Mouse (Mus musculus): ENCODE results near the gene Fis1. TPM values are rescaled to one million over a fixed set of nuclear protein-coding genes. Genes with fewer than 3 reads are reported as not detected.

Gene Fis1
- 115 and 154 TPM in 2 replicates for polyA plus RNA-seq (2012; rRNA removed)
- 239 and 242 TPM in 2 replicates for polyA plus RNA-seq (2014; fragmentation: Nextera tagmentation; extraction: Ambion mirVana)

DNA sequence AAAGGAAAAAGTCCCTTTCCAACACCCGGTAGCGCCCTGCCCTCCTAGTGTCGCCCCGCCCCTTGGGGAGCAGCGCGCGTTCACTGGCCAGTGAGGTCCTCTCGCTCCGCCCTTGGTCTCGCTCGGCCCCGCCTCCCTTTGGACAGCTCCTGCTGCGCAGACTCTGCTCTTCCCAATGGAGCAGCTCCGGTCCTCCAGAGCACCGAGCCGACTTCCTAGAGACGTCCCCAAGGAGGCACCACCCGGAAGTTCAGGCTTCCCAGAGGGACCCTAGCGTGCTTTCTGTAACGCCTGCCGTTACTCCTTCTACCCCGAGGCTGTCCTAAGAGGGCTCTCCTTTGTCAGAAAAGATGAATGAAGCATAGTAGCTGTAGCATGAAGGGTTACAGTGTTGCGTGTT lies at the start of gene Fis1:
Fis1 (plus strand) TSS at position 261 of the 400 bp plus-strand sequence.
- ATAC-seq (ENCODE audit: insufficient read depth) = peak; percentile 97
- H3K4me3 ChIP-seq (ENCODE audit: insufficient read depth in 1 of 2, low read depth in 2 of 2, low read length in 2 of 2) = peak within 1 kb of the TSS; percentile 82 to 86
- H3K9me3 ChIP-seq (ENCODE audit: control insufficient read depth, low read length) = no peaks in the 10 kb centered on the region
- TF ChIP-seq CTCF (IDR thresholded peaks at IDR 0.05; ENCODE audit: low read depth) (no peak), EP300 (IDR thresholded peaks at IDR 0.05; ENCODE audit: low read depth) (no peak)
- DNase-seq (ENCODE audit: low read depth in 3 of 3, low spot score in 3 of 3) = peak; percentile 90 to 92 (median 92)
- H3K36me3 ChIP-seq (replicated peaks; ENCODE audit: control insufficient read depth, insufficient read depth, low read depth) = no peaks in the 10 kb centered on the region
- H3K4me2 ChIP-seq (ENCODE audit: low read depth) = peak within 1 kb of the TSS; percentile 93
- peak within 1 kb of the TSS; percentile 66 for H3K9ac ChIP-seq (replicated peaks)
- no peaks in the 10 kb centered on the region for H3K27me3 ChIP-seq (ENCODE audit: control insufficient read depth, insufficient read depth, low read length)
- H3K4me1 ChIP-seq (replicated peaks; ENCODE audit: control insufficient read depth in 2 of 2, insufficient read depth in 2 of 2, low read length in 1 of 2) = peaks cover 5 to 8% of the 10 kb centered on the region in 2 experiments; a peak in 2 of 4 replicates
- peak within 1 kb of the TSS; percentile 22; the same call in 1 of the 2 replicates for H3K27ac ChIP-seq
- WGBS (ENCODE audit: insufficient replicate concordance) = 0% methylated on average over 23 of the region's 23 CpGs

DNA sequence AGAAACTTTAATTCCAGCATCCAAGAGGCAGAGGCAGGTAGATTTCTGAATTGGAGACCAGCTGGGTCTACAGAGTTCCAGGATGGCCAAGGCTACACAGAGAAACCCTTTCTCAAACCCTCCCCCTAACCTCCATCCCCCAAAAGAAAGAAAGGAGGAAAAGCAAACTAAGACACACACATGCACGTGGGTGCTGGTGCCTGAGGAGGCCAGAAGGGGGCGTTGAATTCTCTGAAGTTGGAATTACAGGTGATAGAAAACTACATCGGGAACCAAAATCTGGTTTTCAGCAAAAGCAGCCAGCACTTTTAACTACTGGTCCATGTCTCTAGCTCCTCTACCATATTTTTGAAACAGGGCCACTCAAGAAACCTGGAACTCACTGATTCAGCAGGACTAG lies 48.5 kb upstream of the Fis1 start:
- no peaks in the 10 kb centered on the region for H3K27me3 ChIP-seq (ENCODE audit: control insufficient read depth, insufficient read depth, low read length)
- no peak for DNase-seq (ENCODE audit: low read depth in 3 of 3, low spot score in 3 of 3)
- no peak overlapping the region for H3K27ac ChIP-seq

DNA sequence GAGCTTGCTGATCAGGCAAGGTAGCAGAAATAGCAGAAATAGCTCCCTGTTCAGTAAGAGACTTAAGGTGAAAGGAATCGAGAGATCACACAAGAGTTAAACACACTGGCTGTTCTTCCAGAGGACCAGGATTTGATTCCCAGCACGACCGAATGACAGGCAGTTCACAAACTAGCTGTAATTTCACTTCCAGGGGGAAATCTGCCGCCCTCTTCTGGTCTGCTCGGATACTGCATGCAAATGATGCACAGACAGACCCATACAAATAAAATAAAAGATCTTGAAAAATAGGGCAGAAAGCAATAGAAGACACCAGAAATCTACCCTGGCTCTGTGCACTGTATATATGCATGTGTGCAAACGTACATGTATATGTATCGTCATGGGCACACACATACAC lies 47.4 kb upstream of the Fis1 start:
- H3K9ac ChIP-seq (replicated peaks) = no peak overlapping the region
- no peak for TF ChIP-seq EP300 (IDR thresholded peaks at IDR 0.05; ENCODE audit: low read depth)
- peak; percentile 69 for TF ChIP-seq CTCF (IDR thresholded peaks at IDR 0.05; ENCODE audit: low read depth)
- WGBS (ENCODE audit: insufficient replicate concordance) = 28% methylated on average over 7 of the region's 7 CpGs
- H3K4me1 ChIP-seq (replicated peaks; ENCODE audit: control insufficient read depth in 2 of 2, insufficient read depth in 2 of 2, low read length in 1 of 2) = peaks cover 0 to 5% of the 10 kb centered on the region in 2 experiments; a peak in 1 of 4 replicates
- DNase-seq (ENCODE audit: low read depth in 3 of 3, low spot score in 3 of 3) (no peak), ATAC-seq (ENCODE audit: insufficient read depth) (no peak)
- no peak overlapping the region for H3K4me2 ChIP-seq (ENCODE audit: low read depth)
- H3K4me3 ChIP-seq (ENCODE audit: insufficient read depth in 1 of 2, low read depth in 2 of 2, low read length in 2 of 2) = no peak overlapping the region
- H3K27ac ChIP-seq = no peak overlapping the region
- H3K36me3 ChIP-seq (replicated peaks; ENCODE audit: control insufficient read depth, insufficient read depth, low read depth) = no peaks in the 10 kb centered on the region
- H3K9me3 ChIP-seq (ENCODE audit: control insufficient read depth, low read length) = no peaks in the 10 kb centered on the region
- H3K27me3 ChIP-seq (ENCODE audit: control insufficient read depth, insufficient read depth, low read length) = no peaks in the 10 kb centered on the region

More for the DNA sequence above, 48.5 kb upstream of the Fis1 start:
- Histone ChIP-seq H3K9me3 (ENCODE audit: control insufficient read depth, low read length) (no peaks in the 10 kb centered on the region), H3K9ac (replicated peaks) (no peak overlapping the region), H3K4me2 (ENCODE audit: low read depth) (no peak overlapping the region), H3K4me1 (replicated peaks; ENCODE audit: control insufficient read depth in 2 of 2, insufficient read depth in 2 of 2, low read length in 1 of 2) (peaks cover 0 to 5% of the 10 kb centered on the region in 2 experiments; a peak in 1 of 4 replicates), H3K4me3 (ENCODE audit: insufficient read depth in 1 of 2, low read depth in 2 of 2, low read length in 2 of 2) (no peak overlapping the region), H3K36me3 (replicated peaks; ENCODE audit: control insufficient read depth, insufficient read depth, low read depth) (no peaks in the 10 kb centered on the region)
- 35% methylated on average over 3 of the region's 3 CpGs for WGBS (ENCODE audit: insufficient replicate concordance)
- no peak for ATAC-seq (ENCODE audit: insufficient read depth)
- TF ChIP-seq EP300 (IDR thresholded peaks at IDR 0.05; ENCODE audit: low read depth) (no peak), CTCF (IDR thresholded peaks at IDR 0.05; ENCODE audit: low read depth) (no peak)

DNA sequence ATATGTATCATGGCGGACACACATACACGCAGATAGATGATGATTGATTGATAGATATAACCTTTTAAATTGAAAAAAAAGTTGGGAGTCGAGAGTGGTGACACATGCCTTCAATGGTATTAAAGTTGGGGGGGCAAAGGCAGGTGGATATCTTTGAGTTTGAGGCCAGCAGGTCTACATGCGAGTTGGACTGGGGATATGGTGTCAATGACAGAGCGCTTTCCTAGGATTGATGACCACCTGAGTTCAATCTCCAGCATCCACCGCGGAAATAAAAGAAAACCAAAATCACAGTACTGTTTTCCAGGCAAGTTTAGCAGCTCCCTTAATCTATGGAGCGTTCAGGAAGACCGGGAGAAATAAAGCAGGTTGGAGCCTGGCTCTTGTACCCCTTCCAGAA lies 45.5 kb upstream of the Fis1 start:
- H3K9me3 ChIP-seq (ENCODE audit: control insufficient read depth, low read length) = no peaks in the 10 kb centered on the region
- WGBS (ENCODE audit: insufficient replicate concordance) = 31% methylated on average over 9 of the region's 9 CpGs
- peaks cover 0 to 5% of the 10 kb centered on the region in 2 experiments; a peak in 1 of 4 replicates for H3K4me1 ChIP-seq (replicated peaks; ENCODE audit: control insufficient read depth in 2 of 2, insufficient read depth in 2 of 2, low read length in 1 of 2)
- H3K4me2 ChIP-seq (ENCODE audit: low read depth) = peak overlapping the region; percentile 67
- H3K36me3 ChIP-seq (replicated peaks; ENCODE audit: control insufficient read depth, insufficient read depth, low read depth) = no peaks in the 10 kb centered on the region
- H3K4me3 ChIP-seq (ENCODE audit: insufficient read depth in 1 of 2, low read depth in 2 of 2, low read length in 2 of 2) = peak overlapping the region; percentile 60 to 62
- no peak overlapping the region for H3K9ac ChIP-seq (replicated peaks)
- DNase-seq (ENCODE audit: low read depth in 3 of 3, low spot score in 3 of 3) = no peak
- no peak for ATAC-seq (ENCODE audit: insufficient read depth)
- no peaks in the 10 kb centered on the region for H3K27me3 ChIP-seq (ENCODE audit: control insufficient read depth, insufficient read depth, low read length)
- H3K27ac ChIP-seq = no peak overlapping the region
- TF ChIP-seq EP300 (IDR thresholded peaks at IDR 0.05; ENCODE audit: low read depth) = no peak
- no peak for TF ChIP-seq CTCF (IDR thresholded peaks at IDR 0.05; ENCODE audit: low read depth)

DNA sequence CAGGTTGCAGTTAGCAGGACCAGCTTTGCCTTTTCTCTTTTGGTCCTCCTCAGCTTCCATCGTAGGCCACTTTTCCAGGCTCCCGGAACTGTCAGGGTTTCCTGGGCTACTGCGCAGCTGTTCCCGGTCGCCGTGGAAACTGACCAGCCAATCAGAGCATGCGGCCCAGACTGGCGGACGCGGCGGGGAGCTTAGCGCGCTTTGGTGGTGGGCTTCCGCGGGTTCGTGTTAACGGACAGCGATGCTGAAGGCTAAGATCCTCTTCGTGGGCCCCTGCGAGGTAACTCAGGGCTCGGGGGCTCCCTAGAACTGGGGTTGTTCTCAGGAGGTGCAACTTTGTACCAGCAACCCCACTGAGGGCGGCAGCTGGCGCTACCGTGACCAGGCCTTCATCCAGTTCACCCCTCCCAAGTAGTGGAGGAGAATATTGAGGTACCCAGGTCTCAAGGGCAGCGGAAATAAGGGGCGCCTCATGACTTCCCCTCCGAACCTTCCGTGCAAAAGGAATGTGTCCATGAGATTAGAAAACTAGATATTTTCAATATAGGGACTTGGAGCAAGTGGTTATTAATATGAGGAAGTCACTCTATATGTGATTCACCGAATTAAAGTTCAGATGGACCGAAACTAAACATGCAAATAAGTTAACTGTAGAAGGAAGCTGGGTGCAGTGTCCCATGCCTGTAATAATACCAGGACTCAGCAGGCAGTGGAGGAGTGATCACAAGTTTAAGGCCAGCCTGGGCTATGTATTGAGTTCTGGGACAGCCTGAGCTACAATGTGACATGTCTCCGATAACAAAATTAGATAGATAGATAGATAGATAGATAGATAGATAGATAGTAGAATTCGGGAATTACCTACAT lies 44.9 kb upstream of the Fis1 start, which contains the start of gene Ift22:
Ift22 (plus strand) TSS at position 160 of the 867 bp plus-strand sequence.
- H3K4me2 ChIP-seq (ENCODE audit: low read depth) = peak within 1 kb of the TSS; percentile 67
- DNase-seq (ENCODE audit: low read depth in 3 of 3, low spot score in 3 of 3) (peak; percentile 46 to 57 (median 54)), ATAC-seq (ENCODE audit: insufficient read depth) (peak; percentile 67; the same call in 1 of the 2 replicates)
- H3K36me3 ChIP-seq (replicated peaks; ENCODE audit: control insufficient read depth, insufficient read depth, low read depth) = no peaks in the 10 kb centered on the region
- H3K4me3 ChIP-seq (ENCODE audit: insufficient read depth in 1 of 2, low read depth in 2 of 2, low read length in 2 of 2) = peak within 1 kb of the TSS; percentile 60 to 62
- H3K4me1 ChIP-seq (replicated peaks; ENCODE audit: control insufficient read depth in 2 of 2, insufficient read depth in 2 of 2, low read length in 1 of 2) = peaks cover 0 to 5% of the 10 kb centered on the region in 2 experiments; a peak in 1 of 4 replicates
- no peak within 1 kb of the TSS for H3K27ac ChIP-seq
- H3K9me3 ChIP-seq (ENCODE audit: control insufficient read depth, low read length) = no peaks in the 10 kb centered on the region
- no peak for TF ChIP-seq EP300 (IDR thresholded peaks at IDR 0.05; ENCODE audit: low read depth)
- TF ChIP-seq CTCF (IDR thresholded peaks at IDR 0.05; ENCODE audit: low read depth) = no peak
- H3K27me3 ChIP-seq (ENCODE audit: control insufficient read depth, insufficient read depth, low read length) = no peaks in the 10 kb centered on the region
- H3K9ac ChIP-seq (replicated peaks) = peak within 1 kb of the TSS; percentile 16; the same call in 1 of the 2 replicates
- 7% methylated on average over 32 of the region's 32 CpGs for WGBS (ENCODE audit: insufficient replicate concordance)

Data from liver, embryonic 14.5 days (tissue).